Mouse (Mus musculus): Measurements from ENCODE around the gene Akt3.

Gene Akt3

DNA sequence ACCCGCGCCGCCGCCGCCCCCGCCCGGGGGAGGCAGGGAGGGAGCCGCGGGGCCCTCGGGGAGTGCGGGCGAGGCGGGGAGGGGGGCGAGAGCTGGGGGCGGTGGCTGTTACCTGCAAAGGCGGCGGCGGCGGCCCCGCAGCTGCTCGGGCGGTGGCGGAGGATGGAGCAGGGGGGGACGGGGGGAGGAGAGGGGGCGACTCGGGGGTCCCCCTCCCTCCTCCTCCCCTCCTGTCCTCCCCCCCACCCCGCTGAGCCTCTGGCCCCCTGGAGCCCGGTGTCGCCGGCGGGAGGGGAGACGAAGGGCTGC is at the start of gene Akt3:
TSS of gene Akt3 (minus strand) at position 170 of the 309 bp plus-strand sequence.
- DNase-seq (ENCODE audit: low spot score): no peak

DNA sequence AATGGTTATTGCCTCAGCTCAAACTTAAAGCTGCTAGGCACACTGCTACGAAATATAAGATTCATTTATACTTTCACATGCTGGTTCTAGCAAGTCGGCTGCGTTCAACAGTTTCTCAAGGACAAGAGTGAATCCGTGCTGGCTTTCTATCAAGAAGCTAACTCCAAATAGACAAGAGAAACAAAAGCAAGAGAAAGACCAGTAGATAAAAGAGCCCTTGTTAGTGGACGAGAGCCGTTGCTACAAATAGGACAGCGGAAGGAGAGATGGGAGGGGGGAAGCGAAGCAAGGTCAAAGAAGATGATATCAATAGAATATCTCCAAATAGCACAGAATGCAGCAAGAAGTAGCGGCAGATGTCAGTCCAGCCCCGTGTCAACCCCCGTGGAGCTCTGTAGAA is 49.5 kb upstream of the Akt3 start:
- no peak for DNase-seq (ENCODE audit: low spot score)

DNA sequence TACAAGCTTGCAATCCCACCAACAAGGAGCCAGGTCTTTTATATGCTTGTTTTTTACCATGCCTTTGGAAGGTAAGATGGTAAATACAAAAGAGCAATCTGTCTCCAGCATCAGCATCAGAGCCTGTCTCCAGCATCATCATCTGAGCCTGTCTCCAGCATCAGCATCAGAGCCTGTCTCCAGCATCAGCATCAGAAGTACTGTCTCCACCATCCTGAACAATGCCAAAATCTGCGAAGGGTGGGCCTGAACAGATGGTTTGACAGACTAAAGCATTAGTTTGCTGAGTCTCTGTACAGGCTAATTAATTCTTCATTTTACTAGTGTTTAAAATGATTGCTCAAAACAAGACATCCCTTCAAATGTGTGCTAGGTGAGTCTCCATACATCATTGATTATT is 40.2 kb upstream of the Akt3 start:
- DNase-seq (ENCODE audit: low spot score): no peak

DNA sequence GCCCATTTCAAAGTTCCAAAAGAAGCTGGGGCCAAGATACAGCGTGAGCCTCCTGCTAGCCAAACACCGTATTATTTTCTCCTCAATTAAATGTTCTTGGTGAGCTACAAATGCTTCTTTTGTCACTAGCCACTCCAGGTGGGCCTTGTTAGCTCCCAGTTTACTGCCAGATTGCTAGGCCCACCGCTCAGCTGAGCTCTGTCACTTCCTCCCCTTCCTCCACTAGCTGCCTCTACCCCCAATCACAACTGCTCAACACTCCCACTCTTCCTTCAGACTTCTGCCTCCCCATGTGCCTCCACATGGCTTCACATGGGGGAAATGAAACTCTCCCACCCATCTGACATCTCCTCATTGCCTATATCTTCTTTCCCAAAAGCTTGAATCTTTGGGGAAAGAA is 28.8 kb upstream of the Akt3 start:
- DNase-seq (ENCODE audit: low spot score): no peak

DNA sequence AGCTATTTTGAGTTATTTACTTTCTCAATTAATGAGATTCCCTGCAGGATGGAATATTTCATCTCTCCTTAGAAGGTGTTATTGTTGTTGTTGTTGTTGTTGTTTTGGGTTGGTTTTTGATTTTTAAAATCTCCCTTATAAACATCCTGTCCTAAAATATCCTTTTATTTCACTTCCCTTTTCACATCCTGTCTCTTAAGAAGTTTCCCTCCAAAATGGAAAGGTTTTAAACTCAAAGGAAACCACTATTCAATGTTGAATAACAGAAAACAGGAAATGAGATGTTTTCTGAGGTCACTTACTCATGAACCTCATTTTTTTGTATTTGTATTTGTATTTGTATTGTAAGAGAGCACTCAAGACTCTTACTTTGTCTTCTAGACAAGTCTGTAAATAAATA is 23.9 kb upstream of the Akt3 start:
- DNase-seq (ENCODE audit: low spot score): no peak

DNA sequence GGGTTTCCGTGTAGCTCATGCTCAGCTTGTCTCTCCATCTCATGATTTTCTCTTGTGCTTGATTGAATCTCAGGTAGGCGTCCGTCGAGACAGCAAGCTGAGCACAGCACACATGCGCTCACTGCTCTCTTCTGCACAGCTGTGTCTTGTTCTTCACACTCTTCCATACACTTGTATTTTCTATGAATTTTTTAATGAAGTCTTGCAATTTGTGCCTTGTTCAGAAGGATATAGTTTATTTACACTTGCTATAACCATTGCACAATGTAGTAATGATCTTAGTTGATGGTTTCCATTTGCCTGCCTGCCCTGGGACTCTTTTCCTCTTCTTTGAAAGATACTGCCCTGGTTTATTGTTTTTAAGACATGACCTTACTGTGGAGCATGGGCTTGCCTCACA is 19.4 kb upstream of the Akt3 start:
- no peak for DNase-seq (ENCODE audit: low spot score)

DNA sequence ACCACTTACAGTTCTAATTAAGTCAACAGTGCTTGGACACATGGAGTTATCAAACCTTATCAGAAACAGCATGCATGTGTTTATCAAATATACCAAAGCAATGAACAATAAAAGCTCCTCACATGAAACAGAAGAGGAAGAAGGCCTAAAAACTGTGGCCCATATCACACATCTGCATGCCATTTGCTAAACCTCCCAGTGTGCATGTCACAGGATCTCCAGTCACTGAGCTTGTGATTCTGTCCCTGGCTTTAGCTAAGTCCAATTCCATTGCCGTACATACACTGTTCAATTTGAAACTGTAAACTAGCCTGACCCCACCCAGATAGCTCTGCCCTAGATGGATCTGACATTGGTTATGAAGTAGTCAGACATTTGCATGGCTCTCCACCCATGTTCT is 9.6 kb upstream of the Akt3 start:
- no peak for DNase-seq (ENCODE audit: low spot score)

DNA sequence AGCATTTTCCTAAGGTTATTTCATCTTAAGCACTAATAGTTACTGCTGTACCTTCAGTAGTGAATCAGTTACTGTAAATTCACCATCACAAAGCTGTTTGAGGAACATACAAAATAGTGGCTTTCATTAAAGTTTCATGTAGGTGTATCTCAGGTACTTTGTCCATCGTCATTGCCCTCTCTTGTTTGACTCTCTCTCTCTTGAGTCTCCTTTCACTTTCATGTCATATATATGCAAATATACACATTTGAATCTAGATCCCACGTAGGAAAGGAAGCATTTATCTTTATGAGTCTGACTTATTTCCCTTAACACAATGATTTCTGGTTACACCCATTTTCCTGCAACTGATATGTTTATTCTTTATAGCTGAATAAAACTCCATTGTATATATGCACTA is 4.9 kb upstream of the Akt3 start:
- DNase-seq (ENCODE audit: low spot score): no peak

DNA sequence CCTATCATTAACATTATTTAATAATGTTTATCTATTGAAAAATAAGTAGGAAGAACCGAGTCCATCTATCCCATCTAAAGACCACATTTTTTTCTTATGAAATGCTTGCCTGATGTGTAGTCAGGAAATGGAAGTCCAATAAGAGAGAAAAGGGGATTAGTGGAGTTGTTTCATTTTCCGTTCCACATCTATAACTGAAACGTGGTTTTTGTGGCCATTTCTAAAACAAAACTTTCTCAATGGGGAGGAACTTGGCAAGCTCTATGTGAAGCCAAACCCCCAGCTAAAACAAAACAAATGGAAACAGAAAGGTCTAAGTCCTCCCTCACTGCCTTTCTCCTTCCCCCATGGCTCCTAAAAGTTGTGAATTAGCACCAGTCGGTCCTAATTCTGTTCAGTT is 2.8 kb upstream of the Akt3 start:
- no peak for DNase-seq (ENCODE audit: low spot score)

DNA sequence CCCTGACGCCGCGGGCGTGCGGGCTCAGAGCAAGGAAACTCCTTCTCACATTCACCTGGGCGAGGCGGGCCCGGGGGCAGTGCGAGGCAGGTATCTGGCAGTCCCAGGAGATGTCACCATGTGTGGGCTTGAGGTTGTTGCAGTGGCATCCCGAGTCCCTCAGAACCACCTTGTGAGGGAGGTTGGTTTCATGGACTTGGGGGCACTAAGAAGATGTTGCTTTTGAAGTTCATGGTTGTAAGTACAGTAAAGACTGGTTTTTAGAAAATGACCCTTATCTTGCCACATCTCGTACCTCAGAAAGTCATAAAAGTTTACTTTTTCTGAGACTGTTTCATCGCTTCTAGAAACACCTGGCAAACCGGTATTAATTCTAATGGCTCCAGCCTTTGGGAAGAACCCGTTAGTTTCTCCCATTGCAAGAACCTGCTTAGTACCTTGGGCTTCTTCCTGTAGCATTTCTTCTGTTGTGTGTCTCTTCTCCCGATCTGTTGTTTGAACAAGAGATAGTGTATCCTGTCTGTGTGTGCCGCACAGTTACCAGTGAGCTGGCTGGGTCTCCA is 1.1 kb upstream of the Akt3 start:
- no peak for DNase-seq (ENCODE audit: low spot score)

DNA sequence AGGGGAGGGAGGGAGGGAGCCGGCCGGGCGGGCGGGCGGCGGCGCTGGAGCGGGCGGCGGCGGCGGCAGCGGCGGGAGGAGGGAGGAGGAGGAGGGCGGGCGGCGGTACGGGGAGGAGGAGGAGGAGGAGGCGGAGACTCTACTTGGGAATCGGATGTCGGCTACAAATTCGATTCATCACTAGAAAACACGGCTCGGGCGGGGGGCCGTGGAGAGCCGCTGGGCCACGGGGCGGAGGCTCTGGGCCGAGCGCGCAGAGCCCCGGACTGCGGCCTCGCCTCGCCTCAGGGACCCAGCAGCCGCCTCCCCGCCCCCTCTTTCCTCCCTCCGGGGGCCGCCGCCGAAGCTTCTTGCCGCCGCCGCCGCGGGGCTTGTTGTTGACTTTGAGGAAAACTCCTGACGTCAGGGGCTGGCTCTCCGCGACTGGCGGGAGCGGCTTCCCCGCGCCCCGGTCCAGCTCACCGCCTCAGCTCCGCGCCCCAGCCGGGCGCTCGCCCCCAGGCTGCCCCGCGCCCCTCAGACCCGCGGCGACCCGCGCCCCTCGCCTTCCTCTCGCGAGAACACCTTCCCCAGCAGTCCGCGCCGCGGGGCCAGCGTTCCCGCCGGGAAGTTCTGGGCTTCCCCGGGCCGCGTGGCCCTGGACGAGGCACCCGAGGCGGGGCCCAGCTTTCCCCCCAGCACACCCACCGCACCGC is 487 bp upstream of the Akt3 start:
- DNase-seq (ENCODE audit: low spot score): peak; percentile 92

DNA sequence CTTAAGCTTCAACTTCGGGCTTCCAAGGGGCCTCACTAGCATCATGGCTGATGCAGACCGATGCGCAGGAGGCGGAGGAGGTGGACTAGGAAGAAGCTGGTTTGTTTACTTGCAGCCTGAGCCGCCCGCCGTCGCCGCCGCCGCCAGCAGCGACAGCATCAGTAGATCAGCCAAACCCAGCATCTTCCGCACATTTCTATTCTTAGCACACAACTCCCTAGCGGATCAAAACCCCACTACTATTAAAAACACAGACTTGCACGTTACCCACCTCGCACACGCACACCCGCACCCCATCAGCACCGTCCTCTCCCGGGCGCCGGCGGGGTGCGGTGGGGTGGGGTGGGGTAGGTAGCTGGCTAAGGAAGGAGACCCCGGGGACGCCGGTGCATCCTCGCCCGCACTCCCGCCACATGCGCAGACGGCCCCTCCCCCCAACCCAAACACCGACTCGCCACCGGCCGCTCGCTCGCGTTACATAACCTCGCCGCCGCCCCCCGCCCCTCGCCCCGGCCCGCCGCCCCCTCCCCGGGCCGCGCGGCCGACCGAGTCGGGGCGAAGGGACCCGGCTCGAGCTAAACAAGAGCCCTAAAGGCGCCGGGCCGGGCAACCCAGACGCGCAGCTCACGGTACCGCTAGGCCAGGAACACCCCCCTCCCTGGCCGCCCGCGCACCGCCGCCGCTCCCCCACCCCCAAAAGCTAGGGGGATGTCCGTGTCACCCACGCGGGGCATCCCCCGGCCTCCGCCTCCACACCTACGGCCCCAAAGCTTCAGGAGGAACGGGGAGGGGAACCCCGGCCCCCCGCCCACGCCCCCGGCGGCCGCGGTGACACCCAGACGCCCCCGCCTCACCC is 597 bp downstream of the Akt3 start:
- DNase-seq (ENCODE audit: low spot score): peak; percentile 79

DNA sequence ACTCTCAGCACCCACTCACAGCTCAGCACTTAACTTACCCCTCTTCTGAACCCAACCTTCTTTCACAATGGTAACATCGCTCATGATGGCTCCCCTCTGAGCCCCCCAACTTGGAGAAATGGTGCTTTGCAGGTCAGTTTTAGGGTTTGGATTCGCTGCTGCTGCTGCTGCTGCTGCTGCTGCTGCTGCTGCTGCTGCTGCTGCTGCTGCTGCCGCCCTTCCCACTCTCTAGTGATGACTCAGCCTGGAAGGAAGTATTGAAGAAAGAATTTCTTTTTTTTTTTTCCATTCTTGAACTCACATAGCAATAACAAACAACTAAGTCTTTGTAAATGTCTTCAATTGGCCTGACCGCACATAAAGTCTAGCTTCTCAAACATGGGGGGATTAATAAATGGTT is 9.4 kb downstream of the Akt3 start:
- no peak for DNase-seq (ENCODE audit: low spot score)

DNA sequence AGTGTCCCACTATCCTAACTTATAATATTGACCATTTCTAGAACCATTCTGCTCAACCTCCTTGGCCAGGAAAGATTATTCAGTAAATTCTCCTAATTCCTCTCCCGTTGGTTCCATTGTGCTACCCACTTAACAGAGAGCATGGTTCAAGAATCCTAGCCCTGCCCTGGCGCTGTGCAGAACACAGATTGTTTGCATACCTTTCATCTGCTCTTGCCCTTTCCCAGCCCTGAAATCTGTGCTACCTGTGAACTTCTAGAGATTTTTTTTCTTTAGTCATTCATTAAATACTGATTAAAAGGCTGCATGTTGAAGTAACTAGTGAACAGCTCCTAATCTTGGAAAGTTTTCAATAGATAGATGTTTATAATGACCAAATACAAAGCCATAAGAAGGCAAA is 19.6 kb downstream of the Akt3 start:
- DNase-seq (ENCODE audit: low spot score): no peak

DNA sequence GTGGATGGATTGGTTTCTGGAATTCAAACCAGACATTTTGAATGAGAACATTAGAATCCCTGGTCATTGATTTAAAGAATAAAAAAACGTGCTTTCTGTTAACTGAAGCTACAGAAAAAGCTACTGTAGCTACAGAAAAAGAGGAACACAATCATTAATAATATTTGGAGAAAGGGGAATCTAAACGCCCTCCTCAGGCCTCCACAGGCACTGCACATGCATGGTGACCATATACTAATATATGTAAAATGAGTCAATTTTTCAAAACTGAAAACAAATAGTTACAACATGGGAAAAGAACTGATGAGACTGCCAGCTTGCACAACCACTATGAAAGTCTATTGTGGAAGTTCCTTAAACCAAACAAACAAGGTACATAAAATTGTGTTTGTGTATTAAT is 21.3 kb downstream of the Akt3 start:
- DNase-seq (ENCODE audit: low spot score): no peak

DNA sequence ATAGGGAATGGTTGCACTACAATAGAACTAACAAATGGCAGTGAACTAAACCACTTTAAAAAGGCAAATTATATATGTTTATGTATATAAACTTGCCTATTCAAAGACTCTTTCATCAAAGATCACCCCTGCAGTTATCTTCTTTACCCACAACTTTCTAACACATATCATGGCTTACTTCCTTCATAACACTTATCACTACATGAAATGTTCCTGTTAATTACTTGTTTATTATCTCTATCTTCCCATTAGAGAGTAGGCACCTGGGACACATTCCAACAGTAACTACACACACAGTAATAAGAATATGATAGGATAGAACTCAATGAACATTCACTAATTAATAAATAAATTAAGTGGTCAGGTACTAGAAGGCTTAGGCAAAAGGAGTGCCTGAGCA is 21.8 kb downstream of the Akt3 start:
- no peak for DNase-seq (ENCODE audit: low spot score)

DNA sequence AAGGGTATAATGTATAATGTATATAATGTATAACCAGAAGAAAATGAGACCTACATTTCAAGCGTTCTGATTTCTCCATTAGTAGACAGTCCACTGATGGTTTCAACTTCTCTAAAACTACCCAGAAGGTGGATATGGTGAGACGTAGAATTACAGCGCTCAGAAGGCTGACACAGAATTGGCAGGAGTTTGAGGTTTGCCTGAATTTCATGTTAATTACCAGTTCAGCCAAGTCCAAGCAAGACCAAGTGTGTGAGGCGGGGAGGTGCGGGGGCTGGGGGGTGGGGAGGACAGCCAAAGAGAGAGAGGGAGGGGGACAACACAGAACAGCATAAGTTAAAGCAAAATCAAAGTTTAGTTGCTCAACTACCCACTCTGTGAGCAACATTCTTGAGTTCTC is 23.5 kb downstream of the Akt3 start:
- DNase-seq (ENCODE audit: low spot score): no peak

DNA sequence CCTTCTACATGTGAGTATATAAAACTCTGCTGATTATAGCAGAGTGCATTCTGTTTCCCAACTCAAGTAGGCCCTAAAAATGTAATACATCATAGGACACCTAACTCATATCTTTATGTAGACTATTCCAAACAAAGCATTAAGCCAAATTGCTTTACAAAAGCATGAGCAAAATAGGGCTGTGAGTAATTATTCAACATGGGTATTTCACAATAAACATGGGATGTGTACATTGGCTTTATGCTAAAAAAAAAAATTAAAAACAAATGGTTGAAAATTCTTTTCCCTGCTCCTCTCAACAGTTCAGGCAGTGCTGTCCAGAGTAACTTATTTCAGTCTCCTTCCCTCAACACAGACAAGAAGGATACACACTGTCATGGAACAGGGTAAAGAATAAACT is 26.9 kb downstream of the Akt3 start:
- no peak for DNase-seq (ENCODE audit: low spot score)

DNA sequence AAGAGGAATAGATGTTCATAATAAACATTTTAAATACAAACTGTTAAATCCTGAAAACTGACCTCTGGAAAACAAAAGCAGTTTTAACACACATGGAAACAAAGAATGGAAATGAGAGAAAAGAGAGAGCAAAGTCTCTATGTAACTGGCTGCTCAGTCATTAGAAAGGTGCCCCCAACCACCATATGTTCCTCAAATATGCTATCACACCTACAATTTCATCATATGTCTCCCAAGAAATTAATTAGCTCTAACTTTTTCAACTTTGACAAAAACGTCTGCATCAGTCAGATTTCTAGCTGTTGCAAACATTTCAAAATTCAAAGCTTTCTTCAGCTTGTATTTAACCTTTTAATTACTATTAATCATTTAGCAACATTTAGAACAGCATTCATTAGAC is 59.0 kb downstream of the Akt3 start:
- no peak for DNase-seq (ENCODE audit: low spot score)

DNA sequence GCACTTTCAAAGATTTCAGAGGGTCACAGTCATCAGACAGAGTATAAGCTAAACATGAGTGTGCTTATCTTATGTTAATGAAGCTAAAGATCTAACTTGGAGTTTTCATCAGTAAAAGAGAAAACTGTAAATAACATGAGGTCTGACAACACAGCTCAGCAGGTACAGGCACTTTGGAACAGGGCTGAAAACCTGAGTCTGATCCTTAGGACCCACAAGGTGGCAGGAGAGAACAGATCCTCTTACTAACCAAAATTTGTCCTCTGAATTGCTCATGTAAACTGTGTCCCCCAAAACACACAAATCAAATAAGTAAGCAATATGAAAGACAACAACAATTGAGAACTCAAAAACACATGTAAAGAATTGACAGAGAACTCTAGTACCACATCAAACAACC is 62.8 kb downstream of the Akt3 start:
- DNase-seq (ENCODE audit: low spot score): peak; percentile 24

DNA sequence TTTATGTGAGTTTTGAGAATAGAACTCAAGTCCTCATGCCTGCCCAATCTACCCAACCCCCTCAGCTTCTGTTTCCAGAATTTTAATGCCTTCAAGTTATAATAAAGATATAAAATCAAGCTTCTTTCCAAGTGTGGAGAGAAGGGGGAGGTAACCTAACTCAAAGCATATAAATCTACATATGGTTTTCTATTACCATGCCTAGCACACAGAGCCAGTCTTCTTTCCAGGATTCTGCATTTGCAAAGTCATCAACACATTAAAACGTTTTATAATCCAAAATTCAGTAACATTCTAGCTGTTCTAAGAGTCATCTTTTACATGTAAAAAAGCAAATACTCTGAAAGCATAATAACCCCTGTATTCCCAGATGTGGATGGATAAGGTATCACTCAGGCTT is 63.7 kb downstream of the Akt3 start:
- DNase-seq (ENCODE audit: low spot score): no peak

DNA sequence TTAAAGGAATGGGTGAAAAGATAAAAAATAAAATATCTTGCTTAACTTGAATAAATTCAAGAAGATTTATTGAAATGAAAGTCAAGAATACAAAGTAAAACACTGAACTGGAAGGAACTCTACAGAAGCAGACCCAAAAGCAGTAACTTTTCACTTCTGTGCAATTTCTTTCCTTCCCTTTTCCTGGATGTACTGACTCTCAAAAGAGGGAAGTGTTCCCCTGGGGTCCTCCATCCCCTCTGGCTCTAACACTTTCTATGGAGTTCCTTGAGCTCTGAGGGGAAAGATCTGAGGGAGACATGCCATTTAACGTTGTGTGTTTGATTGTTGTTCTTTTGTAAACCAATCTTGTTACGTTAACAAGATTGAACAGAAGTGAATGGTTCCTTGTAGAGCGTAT is 66.4 kb downstream of the Akt3 start:
- no peak for DNase-seq (ENCODE audit: low spot score)

DNA sequence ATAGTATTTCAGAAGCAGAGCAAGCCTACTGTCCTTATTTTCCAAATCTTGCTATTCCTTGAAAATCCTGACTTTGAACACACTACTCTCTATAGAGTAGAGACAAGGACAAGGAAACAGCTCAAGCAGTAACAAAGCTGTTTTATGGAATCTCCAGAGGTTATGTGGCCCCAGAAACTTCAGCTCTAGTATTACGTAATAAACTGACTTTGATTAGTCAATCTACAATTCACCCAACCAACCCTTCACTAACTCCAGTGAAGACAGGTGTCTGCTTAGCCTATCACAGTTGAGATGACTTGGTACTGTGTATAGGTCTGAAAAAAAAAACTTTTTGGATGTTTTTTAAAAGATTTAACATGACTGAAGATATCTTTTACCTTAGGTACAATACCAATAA is 67.6 kb downstream of the Akt3 start:
- no peak for DNase-seq (ENCODE audit: low spot score)

DNA sequence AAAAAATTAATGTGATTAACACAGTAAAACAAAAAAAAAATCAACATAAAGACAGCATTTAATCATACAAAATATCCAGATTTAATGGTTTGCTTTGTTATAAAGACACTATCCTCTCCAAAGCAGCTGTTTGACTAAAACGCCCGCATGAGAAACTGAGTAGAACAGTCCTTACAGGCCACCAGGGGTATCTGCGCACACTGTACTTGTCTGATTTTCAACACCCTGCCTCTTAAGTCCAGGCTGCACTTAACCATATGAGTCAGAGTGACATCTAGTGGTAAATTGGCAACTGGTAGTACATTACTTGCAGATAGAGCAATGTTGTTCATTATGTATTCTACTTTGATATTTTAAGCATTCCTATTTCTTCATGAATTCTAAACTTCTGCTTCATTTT is 69.3 kb downstream of the Akt3 start:
- DNase-seq (ENCODE audit: low spot score): peak; percentile 84
